Mouse (Mus musculus) olfactory bulb, adult 2 months (tissue): Measurements from ENCODE around the gene Vmn1r188.

ENCODE experiments used
- CTCF ChIP-seq: fragments of 200-500 bp; IDR thresholded peaks from 2 replicates; pipeline ENCODE4 v1.5.1; 2012; ENCODE audit warnings: low read depth, mild to moderate bottlenecking, low read length, moderate library complexity; ENCODE audit not compliant: insufficient read depth
- POLR2A ChIP-seq: fragments of 200-500 bp; IDR thresholded peaks from 2 replicates; pipeline ENCODE4 v1.6.1; 2012; ENCODE audit warnings: mild to moderate bottlenecking, low read depth, low read length, moderate library complexity; ENCODE audit not compliant: insufficient read depth

- TF ChIP-seq CTCF (no peak), POLR2A (no peak)
Observed at GRCm38 (mm10) chr13:22063468-22063867, 20.8 kb upstream of the Vmn1r188 start.
